Mouse (Mus musculus) layer of hippocampus, adult 9-11 months (tissue): ENCODE results near the gene Optn.

Experiments used
- DNase-seq: peaks from one replicate; pipeline ENCODE4 v3.0.0; 2022

Gene Optn

GRCm38 (mm10) chr2:5059997-5060396 lies 3.9 kb downstream of the Optn start:
- no peak for DNase-seq

GRCm38 (mm10) chr2:5058436-5058835 lies 5.4 kb downstream of the Optn start:
- no peak for DNase-seq

GRCm38 (mm10) chr2:5050562-5050961 lies 13.3 kb downstream of the Optn start:
- DNase-seq, result no peak

- no peak for DNase-seq
These were observed 16.8 kb downstream of the Optn start for GRCm38 (mm10) chr2:5047016-5047415.

- no peak for DNase-seq
These were observed 18.4 kb downstream of the Optn start for GRCm38 (mm10) chr2:5045269-5045965.

GRCm38 (mm10) chr2:5044321-5044720 lies 19.5 kb downstream of the Optn start:
- no peak for DNase-seq

GRCm38 (mm10) chr2:5043476-5043761 lies 20.4 kb downstream of the Optn start:
- no peak for DNase-seq

- DNase-seq, result no peak
These were observed 21.0 kb downstream of the Optn start for GRCm38 (mm10) chr2:5042616-5043475.

GRCm38 (mm10) chr2:5041854-5042253 lies 22.0 kb downstream of the Optn start:
- no peak for DNase-seq

- DNase-seq, result no peak
These were observed 23.3 kb downstream of the Optn start for GRCm38 (mm10) chr2:5040281-5041161.

GRCm38 (mm10) chr2:5039350-5040170 lies 24.3 kb downstream of the Optn start:
- DNase-seq, result no peak

- DNase-seq, result no peak
These were observed 25.5 kb downstream of the Optn start for GRCm38 (mm10) chr2:5038320-5038719.

GRCm38 (mm10) chr2:5037390-5037789 lies 26.5 kb downstream of the Optn start:
- DNase-seq, result no peak

- DNase-seq, result no peak
These were observed 27.3 kb downstream of the Optn start for GRCm38 (mm10) chr2:5036411-5037076.

- no peak for DNase-seq
These were observed 28.6 kb downstream of the Optn start for GRCm38 (mm10) chr2:5035241-5035640.

GRCm38 (mm10) chr2:5034801-5035200 lies 29.1 kb downstream of the Optn start:
- no peak for DNase-seq

GRCm38 (mm10) chr2:5033546-5034420 lies 30.1 kb downstream of the Optn start:
- DNase-seq, result no peak

GRCm38 (mm10) chr2:5032665-5033064 lies 31.2 kb downstream of the Optn start:
- DNase-seq, result no peak

- DNase-seq, result peak; percentile 52
These were observed 32.6 kb downstream of the Optn start for GRCm38 (mm10) chr2:5031215-5031614.

- no peak for DNase-seq
These were observed 34.0 kb downstream of the Optn start for GRCm38 (mm10) chr2:5029808-5030207.

GRCm38 (mm10) chr2:5028047-5028446 lies 35.8 kb downstream of the Optn start:
- DNase-seq, result no peak
